Mouse (Mus musculus): ENCODE results near the gene Prlr. TPM values are rescaled to one million over a fixed set of nuclear protein-coding genes. Genes with fewer than 3 reads are reported as not detected.

Prlr gene
- polyA plus RNA-seq (2012; rRNA removed): 0.13 and 0.18 TPM in 2 replicates

DNA sequence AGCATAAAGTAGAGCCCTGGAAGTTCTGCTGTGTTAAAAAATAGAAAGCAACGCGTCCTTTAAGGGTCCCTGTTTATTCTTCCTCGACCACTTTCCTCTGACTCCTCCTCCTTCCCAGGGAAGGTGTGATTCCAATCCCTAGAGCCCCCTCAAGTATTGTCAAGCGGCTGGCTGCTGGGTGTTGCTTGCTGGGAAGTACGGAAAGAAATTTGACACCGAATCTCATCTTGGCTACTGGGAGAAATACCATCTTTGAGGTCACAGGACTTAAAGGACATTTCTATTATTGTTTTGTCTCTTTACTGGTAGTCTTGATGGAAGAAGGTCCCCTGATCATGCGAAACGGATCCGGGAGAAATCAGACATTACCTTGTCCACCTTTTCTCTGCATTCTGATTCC lies at the start of gene Prlr:
TSS of gene Prlr (plus strand) at position 156 of the 400 bp plus-strand sequence.
- DNase-seq: no peak
- peak within 1 kb of the TSS; percentile 15 for H3K4me3 ChIP-seq (replicated peaks; ENCODE audit: extremely low read depth, low read depth, low read length)
- 11% methylated on average over 9 of the region's 9 CpGs for WGBS
- TF ChIP-seq POLR2A (IDR thresholded peaks at IDR 0.05; ENCODE audit: borderline replicate concordance, extremely low read depth, low read depth, low read length): no peak
- TF ChIP-seq CTCF (IDR thresholded peaks at IDR 0.05; ENCODE audit: insufficient read depth, low read length): no peak
- H3K4me1 ChIP-seq (ENCODE audit: control insufficient read depth, insufficient read depth, low read length): no peaks in the 10 kb centered on the region

- 92% methylated on average over 2 of the region's 2 CpGs for WGBS
- TF ChIP-seq POLR2A (IDR thresholded peaks at IDR 0.05; ENCODE audit: borderline replicate concordance, extremely low read depth, low read depth, low read length) (no peak), CTCF (IDR thresholded peaks at IDR 0.05; ENCODE audit: insufficient read depth, low read length) (no peak)
Measured at GRCm38 (mm10) chr15:10133781-10134180, 43.3 kb upstream of the Prlr start.

GRCm38 (mm10) chr15:10134889-10135288 lies 42.1 kb upstream of the Prlr start:
- DNase-seq: no peak
- no peaks in the 10 kb centered on the region for H3K4me1 ChIP-seq (ENCODE audit: control insufficient read depth, insufficient read depth, low read length)
- TF ChIP-seq POLR2A (IDR thresholded peaks at IDR 0.05; ENCODE audit: borderline replicate concordance, extremely low read depth, low read depth, low read length) (no peak), CTCF (IDR thresholded peaks at IDR 0.05; ENCODE audit: insufficient read depth, low read length) (no peak)
- WGBS: 53% methylated on average over 4 of the region's 4 CpGs
- no peak overlapping the region for H3K4me3 ChIP-seq (replicated peaks; ENCODE audit: extremely low read depth, low read depth, low read length)

More at GRCm38 (mm10) chr15:10133781-10134180, 43.3 kb upstream of the Prlr start:
- Histone ChIP-seq H3K4me3 (replicated peaks; ENCODE audit: extremely low read depth, low read depth, low read length) (no peak overlapping the region), H3K4me1 (ENCODE audit: control insufficient read depth, insufficient read depth, low read length) (no peaks in the 10 kb centered on the region)
- DNase-seq: no peak

GRCm38 (mm10) chr15:10144520-10144919 lies 32.5 kb upstream of the Prlr start:
- 75% methylated on average over 5 of the region's 5 CpGs for WGBS
- no peaks in the 10 kb centered on the region for H3K4me1 ChIP-seq (ENCODE audit: control insufficient read depth, insufficient read depth, low read length)
- no peak for DNase-seq
- TF ChIP-seq CTCF (IDR thresholded peaks at IDR 0.05; ENCODE audit: insufficient read depth, low read length) (no peak), POLR2A (IDR thresholded peaks at IDR 0.05; ENCODE audit: borderline replicate concordance, extremely low read depth, low read depth, low read length) (no peak)
- no peak overlapping the region for H3K4me3 ChIP-seq (replicated peaks; ENCODE audit: extremely low read depth, low read depth, low read length)

DNA sequence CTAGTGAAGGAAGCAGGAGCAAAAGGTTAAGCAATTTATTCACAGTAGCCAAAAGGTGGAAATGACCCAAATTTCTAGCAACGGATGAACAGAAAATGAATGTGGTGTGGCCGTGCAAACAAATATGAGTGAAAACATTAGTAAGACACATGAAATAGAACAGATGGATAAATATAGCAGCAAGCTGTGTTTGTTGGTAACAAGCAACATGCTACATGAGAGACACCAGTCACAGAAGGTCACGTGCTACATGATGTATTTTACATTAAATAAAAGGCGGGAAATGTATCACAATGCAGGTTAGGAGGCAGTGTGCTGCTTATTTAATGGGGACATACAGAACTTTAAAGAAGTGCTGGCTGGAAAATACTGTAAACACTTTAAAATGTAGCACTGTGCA lies 28.8 kb upstream of the Prlr start:
- no peak for DNase-seq
- 79% methylated on average over 4 of the region's 4 CpGs for WGBS
- Histone ChIP-seq H3K4me3 (replicated peaks; ENCODE audit: extremely low read depth, low read depth, low read length) (no peak overlapping the region), H3K4me1 (ENCODE audit: control insufficient read depth, insufficient read depth, low read length) (no peaks in the 10 kb centered on the region)
- no peak for TF ChIP-seq POLR2A (IDR thresholded peaks at IDR 0.05; ENCODE audit: borderline replicate concordance, extremely low read depth, low read depth, low read length)

- no peak for DNase-seq
- WGBS: 88% methylated on average over 2 of the region's 2 CpGs
Measured at GRCm38 (mm10) chr15:10160663-10161062, 16.4 kb upstream of the Prlr start.

GRCm38 (mm10) chr15:10175078-10175477 lies 2.0 kb upstream of the Prlr start:
- DNase-seq: no peak
- no peak for TF ChIP-seq CTCF (IDR thresholded peaks at IDR 0.05; ENCODE audit: insufficient read depth, low read length)
- TF ChIP-seq POLR2A (IDR thresholded peaks at IDR 0.05; ENCODE audit: borderline replicate concordance, extremely low read depth, low read depth, low read length): no peak
- 90% methylated on average over 6 of the region's 6 CpGs for WGBS
- Histone ChIP-seq H3K4me1 (ENCODE audit: control insufficient read depth, insufficient read depth, low read length) (no peaks in the 10 kb centered on the region), H3K4me3 (replicated peaks; ENCODE audit: extremely low read depth, low read depth, low read length) (no peak overlapping the region)

More at GRCm38 (mm10) chr15:10160663-10161062, 16.4 kb upstream of the Prlr start:
- Histone ChIP-seq H3K4me1 (ENCODE audit: control insufficient read depth, insufficient read depth, low read length) (no peaks in the 10 kb centered on the region), H3K4me3 (replicated peaks; ENCODE audit: extremely low read depth, low read depth, low read length) (no peak overlapping the region)
- no peak for TF ChIP-seq CTCF (IDR thresholded peaks at IDR 0.05; ENCODE audit: insufficient read depth, low read length)
- TF ChIP-seq POLR2A (IDR thresholded peaks at IDR 0.05; ENCODE audit: borderline replicate concordance, extremely low read depth, low read depth, low read length): no peak

DNA sequence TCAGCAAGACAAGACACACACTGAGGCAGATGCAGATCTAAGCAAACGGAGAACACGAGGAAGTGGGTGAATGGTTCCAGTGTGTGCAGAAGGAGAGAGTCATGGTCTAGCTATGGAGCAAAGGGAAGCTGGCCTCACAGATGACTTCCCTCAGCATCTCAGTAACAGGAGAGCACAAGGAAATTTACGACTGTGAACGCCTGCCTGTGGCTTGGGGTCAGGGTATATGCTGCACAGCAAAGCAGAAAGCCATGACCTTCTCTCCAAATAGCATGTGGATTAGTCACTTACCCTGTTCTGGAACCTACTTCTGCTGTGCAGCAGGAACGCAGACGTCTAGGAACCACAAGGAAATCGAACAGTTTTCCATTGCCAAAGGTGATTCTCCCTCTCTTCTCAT lies 1.4 kb upstream of the Prlr start:
- no peak for TF ChIP-seq CTCF (IDR thresholded peaks at IDR 0.05; ENCODE audit: insufficient read depth, low read length)
- 68% methylated on average over 7 of the region's 7 CpGs for WGBS
- DNase-seq: no peak

GRCm38 (mm10) chr15:10177519-10178130 lies 587 bp downstream of the Prlr start:
- 2% methylated on average over 30 of the region's 30 CpGs for WGBS
- DNase-seq: peak; percentile 5
- TF ChIP-seq POLR2A (IDR thresholded peaks at IDR 0.05; ENCODE audit: borderline replicate concordance, extremely low read depth, low read depth, low read length) (no peak), CTCF (IDR thresholded peaks at IDR 0.05; ENCODE audit: insufficient read depth, low read length) (no peak)
- Histone ChIP-seq H3K4me3 (replicated peaks; ENCODE audit: extremely low read depth, low read depth, low read length) (peak overlapping the region; percentile 15), H3K4me1 (ENCODE audit: control insufficient read depth, insufficient read depth, low read length) (no peaks in the 10 kb centered on the region)

More for the DNA sequence above, 1.4 kb upstream of the Prlr start:
- Histone ChIP-seq H3K4me3 (replicated peaks; ENCODE audit: extremely low read depth, low read depth, low read length) (no peak overlapping the region), H3K4me1 (ENCODE audit: control insufficient read depth, insufficient read depth, low read length) (no peaks in the 10 kb centered on the region)

DNA sequence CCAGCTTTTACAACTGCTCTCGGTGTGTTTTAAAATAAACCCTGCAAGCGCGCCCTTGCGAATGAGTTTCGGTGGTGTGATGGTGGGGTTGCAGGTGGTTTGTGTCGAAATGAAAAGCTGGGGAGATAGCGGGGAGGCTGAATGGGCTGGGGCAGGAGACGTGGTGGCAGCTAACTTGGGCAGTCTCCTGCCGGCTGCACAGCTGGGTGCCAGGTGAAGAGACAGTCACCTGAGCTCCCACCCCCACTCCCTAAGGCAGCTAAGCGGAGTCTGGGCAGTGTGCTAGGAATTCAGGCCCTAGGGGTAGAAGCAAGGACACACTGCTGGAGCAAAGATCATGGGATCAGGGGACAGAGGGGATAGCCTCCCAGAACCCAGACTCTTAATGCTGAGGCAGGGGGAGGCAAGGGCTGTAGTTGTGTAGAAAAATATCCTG lies 1.1 kb downstream of the Prlr start:
- no peak overlapping the region for H3K4me3 ChIP-seq (replicated peaks; ENCODE audit: extremely low read depth, low read depth, low read length)
- TF ChIP-seq CTCF (IDR thresholded peaks at IDR 0.05; ENCODE audit: insufficient read depth, low read length) (no peak), POLR2A (IDR thresholded peaks at IDR 0.05; ENCODE audit: borderline replicate concordance, extremely low read depth, low read depth, low read length) (no peak)
- no peak for DNase-seq
- 2% methylated on average over 10 of the region's 10 CpGs for WGBS
- no peaks in the 10 kb centered on the region for H3K4me1 ChIP-seq (ENCODE audit: control insufficient read depth, insufficient read depth, low read length)
